Mouse (Mus musculus): ENCODE measurements at regions not wholly inside any gene's neighbourhood (a gene's known extent, or its start where the extent isn't known, plus 50 kb on each side); places are given as distances from the start of the nearest gene placed in this dataset.

- Histone ChIP-seq H3K36me3 (ENCODE audit: insufficient read depth, low read length) (no peaks in the 10 kb centered on the region), H3K4me3 (ENCODE audit: low read length) (peak overlapping the region; percentile 10; the same call in 1 of the 2 replicates), H3K9me3 (ENCODE audit: low read length) (no peaks in the 10 kb centered on the region), H3K9ac (replicated peaks; ENCODE audit: low read length) (peak overlapping the region; percentile 38; the same call in 1 of the 2 replicates), H3K4me1 (ENCODE audit: insufficient read depth, low read length) (peaks cover 5% of the 10 kb centered on the region; the same call in 1 of the 2 replicates), H3K4me2 (ENCODE audit: low read depth, low read length) (peak overlapping the region; percentile 52), H3K27me3 (ENCODE audit: insufficient read depth, low read length) (no peaks in the 10 kb centered on the region), H3K27ac (peak overlapping the region; percentile 76)
- TF ChIP-seq CTCF (IDR thresholded peaks at IDR 0.05; ENCODE audit: low read depth): no peak
- peak; percentile 45 for DNase-seq (ENCODE audit: low spot score)
- 0 out of 2 replicates have a peak, but pooled peaks have one; percentile 30 for ATAC-seq
- 37% methylated on average over 9 of the region's 9 CpGs for WGBS
Observed at GRCm38 (mm10) chr11:18754732-18755525, 263.9 kb downstream of the Meis1 start.

GRCm38 (mm10) chr11:18753856-18754255, 264.9 kb downstream of the Meis1 start:
- H3K36me3 ChIP-seq (ENCODE audit: insufficient read depth, low read length): no peaks in the 10 kb centered on the region
- H3K9ac ChIP-seq (replicated peaks; ENCODE audit: low read length): no peak overlapping the region; the same call in 1 of the 2 replicates
- DNase-seq (ENCODE audit: low spot score) (peak; percentile 56), ATAC-seq (peak; percentile 52)
- H3K4me3 ChIP-seq (ENCODE audit: low read length): 0 out of 2 replicates have a peak overlapping the region, but pooled peaks have one; percentile 6
- peak overlapping the region; percentile 76 for H3K27ac ChIP-seq
- peaks cover 5% of the 10 kb centered on the region; the same call in 1 of the 2 replicates for H3K4me1 ChIP-seq (ENCODE audit: insufficient read depth, low read length)
- H3K4me2 ChIP-seq (ENCODE audit: low read depth, low read length): peak overlapping the region; percentile 52
- TF ChIP-seq CTCF (IDR thresholded peaks at IDR 0.05; ENCODE audit: low read depth): peak; percentile 26; the same call in 1 of the 2 replicates
- H3K9me3 ChIP-seq (ENCODE audit: low read length): no peaks in the 10 kb centered on the region
- WGBS: 34% methylated on average over 9 of the region's 9 CpGs
- H3K27me3 ChIP-seq (ENCODE audit: insufficient read depth, low read length): no peaks in the 10 kb centered on the region

- Histone ChIP-seq H3K9ac (replicated peaks; ENCODE audit: low read length) (0 out of 2 replicates have a peak overlapping the region, but pooled peaks have one; percentile 37), H3K27me3 (ENCODE audit: insufficient read depth, low read length) (no peaks in the 10 kb centered on the region), H3K4me1 (ENCODE audit: insufficient read depth, low read length) (peaks cover 5% of the 10 kb centered on the region; the same call in 1 of the 2 replicates), H3K4me2 (ENCODE audit: low read depth, low read length) (peak overlapping the region; percentile 64), H3K36me3 (ENCODE audit: insufficient read depth, low read length) (no peaks in the 10 kb centered on the region), H3K4me3 (ENCODE audit: low read length) (no peak overlapping the region), H3K9me3 (ENCODE audit: low read length) (no peaks in the 10 kb centered on the region), H3K27ac (0 out of 2 replicates have a peak overlapping the region, but pooled peaks have one; percentile 56)
- DNase-seq (ENCODE audit: low spot score) (no peak), ATAC-seq (no peak)
- 62% methylated on average over 1 of the region's 1 CpGs for WGBS
- TF ChIP-seq CTCF (IDR thresholded peaks at IDR 0.05; ENCODE audit: low read depth): no peak
Observed at GRCm38 (mm10) chr11:18753246-18753645, 265.5 kb downstream of the Meis1 start.

GRCm38 (mm10) chr11:18752512-18752911, 266.3 kb downstream of the Meis1 start:
- no peak for TF ChIP-seq CTCF (IDR thresholded peaks at IDR 0.05; ENCODE audit: low read depth)
- H3K4me2 ChIP-seq (ENCODE audit: low read depth, low read length): peak overlapping the region; percentile 64
- DNase-seq (ENCODE audit: low spot score) (no peak), ATAC-seq (no peak)
- no peaks in the 10 kb centered on the region for H3K9me3 ChIP-seq (ENCODE audit: low read length)
- H3K4me3 ChIP-seq (ENCODE audit: low read length): no peak overlapping the region
- peak overlapping the region; percentile 82 for H3K27ac ChIP-seq
- WGBS: 55% methylated on average over 2 of the region's 2 CpGs
- no peaks in the 10 kb centered on the region for H3K27me3 ChIP-seq (ENCODE audit: insufficient read depth, low read length)
- H3K9ac ChIP-seq (replicated peaks; ENCODE audit: low read length): peak overlapping the region; percentile 37; the same call in 1 of the 2 replicates
- peaks cover 9% of the 10 kb centered on the region; the same call in 1 of the 2 replicates for H3K4me1 ChIP-seq (ENCODE audit: insufficient read depth, low read length)
- H3K36me3 ChIP-seq (ENCODE audit: insufficient read depth, low read length): no peaks in the 10 kb centered on the region

- Histone ChIP-seq H3K9ac (replicated peaks; ENCODE audit: low read length) (peak overlapping the region; percentile 51), H3K27ac (peak overlapping the region; percentile 82), H3K4me3 (ENCODE audit: low read length) (peak overlapping the region; percentile 31), H3K4me2 (ENCODE audit: low read depth, low read length) (peak overlapping the region; percentile 64), H3K36me3 (ENCODE audit: insufficient read depth, low read length) (no peaks in the 10 kb centered on the region), H3K27me3 (ENCODE audit: insufficient read depth, low read length) (no peaks in the 10 kb centered on the region), H3K9me3 (ENCODE audit: low read length) (no peaks in the 10 kb centered on the region), H3K4me1 (ENCODE audit: insufficient read depth, low read length) (peaks cover 9% of the 10 kb centered on the region; the same call in 1 of the 2 replicates)
- ATAC-seq (peak; percentile 55; the same call in 1 of the 2 replicates), DNase-seq (ENCODE audit: low spot score) (peak; percentile 70)
- 12% methylated on average over 20 of the region's 20 CpGs for WGBS
- TF ChIP-seq CTCF (IDR thresholded peaks at IDR 0.05; ENCODE audit: low read depth): no peak
Observed at GRCm38 (mm10) chr11:18750911-18751841, 267.6 kb downstream of the Meis1 start.

- H3K9me3 ChIP-seq (ENCODE audit: low read length): no peaks in the 10 kb centered on the region
- peaks cover 9% of the 10 kb centered on the region; the same call in 1 of the 2 replicates for H3K4me1 ChIP-seq (ENCODE audit: insufficient read depth, low read length)
- peak overlapping the region; percentile 64; the same call in 1 of the 2 replicates for H3K4me2 ChIP-seq (ENCODE audit: low read depth, low read length)
- no peak overlapping the region for H3K4me3 ChIP-seq (ENCODE audit: low read length)
- 35% methylated on average over 2 of the region's 2 CpGs for WGBS
- H3K36me3 ChIP-seq (ENCODE audit: insufficient read depth, low read length): no peaks in the 10 kb centered on the region
- no peak for TF ChIP-seq CTCF (IDR thresholded peaks at IDR 0.05; ENCODE audit: low read depth)
- peak overlapping the region; percentile 82 for H3K27ac ChIP-seq
- peak overlapping the region; percentile 17; the same call in 1 of the 2 replicates for H3K9ac ChIP-seq (replicated peaks; ENCODE audit: low read length)
- ATAC-seq (no peak), DNase-seq (ENCODE audit: low spot score) (peak; percentile 30)
- H3K27me3 ChIP-seq (ENCODE audit: insufficient read depth, low read length): no peaks in the 10 kb centered on the region
Observed at GRCm38 (mm10) chr11:18750080-18750375, 268.8 kb downstream of the Meis1 start.
